Mouse (Mus musculus) limb, embryonic 11.5 days (tissue): ENCODE results near the gene E330021D16Rik. TPM values are rescaled to one million over a fixed set of nuclear protein-coding genes. Genes with fewer than 3 reads are reported as not detected.

ENCODE experiments used
- ATAC-seq: fragments of 200-750 bp; cut with Nextera tagmentation; 2 replicates; pipeline ENCODE4 v1.8.0; 2017; ENCODE audit warnings: low read depth; ENCODE audit not compliant: insufficient number of reproducible peaks, low FRiP score, low TSS enrichment
- DNase-seq: peaks from one replicate; pipeline ENCODE4 v3.0.0-alpha.2; 2015; ENCODE audit warnings: low spot score
- H3K27ac ChIP-seq: fragments of 300-500 bp; sonication (generic); replicated peaks from 2 replicates; pipeline ENCODE4 v1.5.1; 2014; ENCODE audit warnings: low read depth, mild to moderate bottlenecking, low read length
- H3K27me3 ChIP-seq: fragments of 300-500 bp; sonication (generic); 2 replicates; pipeline ENCODE4 v1.6.1; 2014; ENCODE audit warnings: mild to moderate bottlenecking, low read length, mixed read lengths; ENCODE audit not compliant: control insufficient read depth, insufficient read depth
- H3K36me3 ChIP-seq: fragments of 300-500 bp; sonication (generic); 2 replicates; pipeline ENCODE4 v1.6.1; 2014; ENCODE audit warnings: mild to moderate bottlenecking, low read length, moderate library complexity, mixed read lengths; ENCODE audit not compliant: control insufficient read depth, insufficient read depth
- H3K4me1 ChIP-seq: fragments of 300-500 bp; sonication (generic); 2 replicates; pipeline ENCODE4 v1.6.1; 2014; ENCODE audit warnings: low read length, mixed read lengths; ENCODE audit not compliant: control insufficient read depth, insufficient read depth
- H3K4me2 ChIP-seq: fragments of 300-500 bp; sonication (generic); 2 replicates; pipeline ENCODE4 v1.6.1; 2014; ENCODE audit warnings: low read depth, mild to moderate bottlenecking, moderate library complexity; ENCODE audit not compliant: severe bottlenecking
- H3K4me3 ChIP-seq: fragments of 300-500 bp; sonication (generic); 2 replicates; pipeline ENCODE4 v1.5.1; 2014; ENCODE audit warnings: low read depth, low read length
- H3K9ac ChIP-seq: fragments of 300-500 bp; sonication (generic); 2 replicates; pipeline ENCODE4 v1.6.1; 2014; ENCODE audit warnings: mild to moderate bottlenecking, low read length
- H3K9me3 ChIP-seq: fragments of 300-500 bp; sonication (generic); 2 replicates; pipeline ENCODE4 v1.6.1; 2016; ENCODE audit warnings: low read length; ENCODE audit not compliant: control insufficient read depth
- whole genome bisulfite sequencing: fragments of 180-500 bp; shearing (Covaris S2); extraction: QIAGEN DNeasy Blood & Tissue Kit; methylation state at CpG from one replicate; pipeline ENCODE4 v1.1.7; 2014; 5-methylcytosine and 5-hydroxymethylcytosine counted together
- polyA plus RNA-seq: library from polyadenylated mRNA; unstranded; fragments of >200 nt; fragmentation: Nextera tagmentation; extraction: Ambion mirVana; gene quantifications from 2 replicates; pipeline ENCODE4 v1.2.1, GENCODE M21; 2014

E330021D16Rik gene
- polyA plus RNA-seq, 1 experiment from 2014 or later, result not detected

- no peak for ATAC-seq
- DNase-seq, result no peak
- 76% methylated on average over 12 of the region's 12 CpGs for WGBS
These were observed 50.8 kb downstream of the E330021D16Rik start for GRCm38 (mm10) chr6:136364430-136365098.

GRCm38 (mm10) chr6:136364008-136364407 lies 51.4 kb downstream of the E330021D16Rik start:
- Histone ChIP-seq H3K27ac (no peak overlapping the region), H3K4me1 (no peaks in the 10 kb centered on the region), H3K9me3 (no peaks in the 10 kb centered on the region), H3K9ac (no peak overlapping the region), H3K27me3 (no peaks in the 10 kb centered on the region), H3K4me2 (no peak overlapping the region), H3K36me3 (no peaks in the 10 kb centered on the region), H3K4me3 (no peak overlapping the region)
- 78% methylated on average over 4 of the region's 4 CpGs for WGBS
- no peak for DNase-seq
- no peak for ATAC-seq

More at GRCm38 (mm10) chr6:136364430-136365098, 50.8 kb downstream of the E330021D16Rik start:
- Histone ChIP-seq H3K4me1 (no peaks in the 10 kb centered on the region), H3K4me3 (no peak overlapping the region), H3K9me3 (no peaks in the 10 kb centered on the region), H3K36me3 (no peaks in the 10 kb centered on the region), H3K4me2 (no peak overlapping the region), H3K27me3 (no peaks in the 10 kb centered on the region), H3K27ac (no peak overlapping the region), H3K9ac (no peak overlapping the region)

GRCm38 (mm10) chr6:136363313-136363712 lies 52.1 kb downstream of the E330021D16Rik start:
- DNase-seq (no peak), ATAC-seq (no peak)
- 91% methylated on average over 8 of the region's 8 CpGs for WGBS
- no peaks in the 10 kb centered on the region for H3K27me3 ChIP-seq
- no peaks in the 10 kb centered on the region for H3K4me1 ChIP-seq
- no peaks in the 10 kb centered on the region for H3K36me3 ChIP-seq
- H3K4me3 ChIP-seq, result no peak overlapping the region
- no peak overlapping the region for H3K9ac ChIP-seq
- H3K9me3 ChIP-seq, result no peaks in the 10 kb centered on the region
- no peak overlapping the region for H3K27ac ChIP-seq
- no peak overlapping the region for H3K4me2 ChIP-seq

- Histone ChIP-seq H3K9me3 (no peaks in the 10 kb centered on the region), H3K4me1 (0 out of 2 replicates have a peak, but pooled peaks cover under 1% of the 10 kb centered on the region), H3K9ac (no peak overlapping the region), H3K4me2 (no peak overlapping the region), H3K36me3 (no peaks in the 10 kb centered on the region), H3K27ac (no peak overlapping the region), H3K27me3 (no peaks in the 10 kb centered on the region), H3K4me3 (no peak overlapping the region)
- no peak for DNase-seq
- no peak for ATAC-seq
- 76% methylated on average over 5 of the region's 5 CpGs for WGBS
These were observed 56.9 kb downstream of the E330021D16Rik start for GRCm38 (mm10) chr6:136358471-136358870.

GRCm38 (mm10) chr6:136353399-136354184 lies 61.8 kb downstream of the E330021D16Rik start:
- ATAC-seq (0 out of 2 replicates have a peak, but pooled peaks have one; percentile 59), DNase-seq (peak; percentile 90)
- Histone ChIP-seq H3K27me3 (no peaks in the 10 kb centered on the region), H3K36me3 (no peaks in the 10 kb centered on the region), H3K4me3 (no peak overlapping the region), H3K9me3 (no peaks in the 10 kb centered on the region), H3K9ac (no peak overlapping the region), H3K27ac (no peak overlapping the region), H3K4me1 (0 out of 2 replicates have a peak, but pooled peaks cover 2% of the 10 kb centered on the region), H3K4me2 (no peak overlapping the region)
- WGBS, result 34% methylated on average over 11 of the region's 11 CpGs

Other genes starting within 250 kb of the E330021D16Rik start
- 0.32 and 0.40 TPM in 2 replicates for gene Grin2b, start 242.1 kb downstream of the E330021D16Rik start, polyA plus RNA-seq
- gene Gm8994, start 88.0 kb downstream of the E330021D16Rik start, polyA plus RNA-seq, result not detected in 2 replicates
- 49.8 and 60.1 TPM in 2 replicates for gene Atf7ip, start 90.6 kb upstream of the E330021D16Rik start, polyA plus RNA-seq
- 0.94 and 1.5 TPM in 2 replicates for gene Plbd1, start 246.4 kb upstream of the E330021D16Rik start, polyA plus RNA-seq